Mouse (Mus musculus): ENCODE measurements at regions not wholly inside any gene's neighbourhood (a gene's known extent, or its start where the extent isn't known, plus 50 kb on each side); places are given as distances from the start of the nearest gene placed in this dataset.

DNA sequence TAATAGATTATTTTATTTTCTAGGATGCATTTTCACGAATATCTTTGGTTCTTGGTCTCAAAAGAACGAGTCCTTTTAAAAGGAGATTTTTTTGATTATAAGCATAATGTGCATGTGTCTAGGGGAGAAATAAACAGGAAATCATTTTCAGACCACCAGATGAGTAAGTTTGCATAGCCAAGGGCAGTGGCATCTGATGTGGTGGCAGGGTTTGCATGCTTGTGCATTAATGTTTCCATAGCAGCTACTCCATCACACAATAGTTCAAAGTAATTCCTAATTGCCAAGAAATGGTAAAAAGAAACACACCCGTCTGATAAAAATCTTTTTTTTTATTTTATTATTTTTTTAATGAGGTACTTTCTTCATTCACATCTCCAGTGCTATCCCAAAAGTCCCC lies 182.3 kb downstream of the Gnai1 start:
- TF ChIP-seq CTCF (IDR thresholded peaks at IDR 0.05) (no peak), POLR2A (IDR thresholded peaks at IDR 0.05; ENCODE audit: insufficient read depth, low read depth, low read length) (no peak), EP300 (IDR thresholded peaks at IDR 0.05; ENCODE audit: insufficient read depth, low read depth, low read length) (no peak)
